Mouse (Mus musculus) brown adipose tissue, adult 24 weeks (tissue): ENCODE data around the gene Bphl. TPM values are rescaled to one million over a fixed set of nuclear protein-coding genes. Genes with fewer than 3 reads are reported as not detected.
"Not testable (repeated sequence)": the region's sequence is repeated elsewhere in the genome, so short reads cannot be mapped to it uniquely, and the experiment has no call there.

Source experiments
- H3K27ac ChIP-seq: fragments of 200-500 bp; replicated peaks from 2 replicates; pipeline ENCODE4 v1.5.1; 2012; ENCODE audit warnings: low read depth, mild to moderate bottlenecking, low read length
- H3K4me1 ChIP-seq: fragments of 200-500 bp; 2 replicates; pipeline ENCODE4 v1.6.1; 2012; ENCODE audit warnings: low read length, mixed read lengths; ENCODE audit not compliant: control insufficient read depth, insufficient read depth, insufficient read length
- H3K4me3 ChIP-seq: fragments of 200-500 bp; 2 replicates; pipeline ENCODE4 v1.5.1; 2012; ENCODE audit warnings: low read depth, mild to moderate bottlenecking, low read length, moderate library complexity; ENCODE audit not compliant: insufficient read depth
- polyA plus RNA-seq: library from polyadenylated mRNA; stranded (reverse); fragments of >200 nt; gene quantifications from 2 replicates; pipeline ENCODE4 v1.2.4, GENCODE M21; 2012; ENCODE audit not compliant: missing spikeins, insufficient read depth, insufficient read length

Bphl gene
- polyA plus RNA-seq, 1 experiment = 143 TPM

- 0 out of 2 replicates have a peak, but pooled peaks cover under 1% of the 10 kb centered on the region for H3K4me1 ChIP-seq
- no peak overlapping the region for H3K27ac ChIP-seq
- no peak overlapping the region for H3K4me3 ChIP-seq
Measured at GRCm38 (mm10) chr13:34071836-34072235, 34.4 kb downstream of the Bphl start.

GRCm38 (mm10) chr13:34072847-34073246 lies 35.5 kb downstream of the Bphl start:
- no peak overlapping the region for H3K27ac ChIP-seq
- 0 out of 2 replicates have a peak, but pooled peaks cover 3% of the 10 kb centered on the region for H3K4me1 ChIP-seq
- no peak overlapping the region for H3K4me3 ChIP-seq

GRCm38 (mm10) chr13:34074441-34074840 lies 37.0 kb downstream of the Bphl start:
- not testable (repeated sequence) for H3K27ac ChIP-seq, H3K4me3 ChIP-seq, H3K4me1 ChIP-seq

GRCm38 (mm10) chr13:34075893-34076292 lies 38.5 kb downstream of the Bphl start:
- H3K4me3 ChIP-seq, H3K4me1 ChIP-seq, H3K27ac ChIP-seq: not testable (repeated sequence)

GRCm38 (mm10) chr13:34076561-34077491 lies 39.4 kb downstream of the Bphl start:
- Histone ChIP-seq H3K27ac (no peak overlapping the region; the same call in 1 of the 2 replicates), H3K4me3 (peak overlapping the region; percentile 83), H3K4me1 (0 out of 2 replicates have a peak, but pooled peaks cover 3% of the 10 kb centered on the region)

GRCm38 (mm10) chr13:34077492-34078271 lies 40.3 kb downstream of the Bphl start, which contains the start of gene Tubb2a:
Gene Tubb2a, minus strand, starts transcription at chr13:34078007.
- H3K4me3 ChIP-seq = peak within 1 kb of the TSS; percentile 83
- H3K27ac ChIP-seq = peak within 1 kb of the TSS; percentile 87

GRCm38 (mm10) chr13:34078500-34079280 lies 41.3 kb downstream of the Bphl start:
- Histone ChIP-seq H3K27ac (peak overlapping the region; percentile 69), H3K4me3 (peak overlapping the region; percentile 54), H3K4me1 (peaks cover 5% of the 10 kb centered on the region)

More at GRCm38 (mm10) chr13:34077492-34078271, 40.3 kb downstream of the Bphl start, which contains the start of gene Tubb2a:
- H3K4me1 ChIP-seq = 0 out of 2 replicates have a peak, but pooled peaks cover 3% of the 10 kb centered on the region

- Histone ChIP-seq H3K4me3 (no peak overlapping the region), H3K4me1 (peaks cover 9% of the 10 kb centered on the region), H3K27ac (no peak overlapping the region)
Measured at GRCm38 (mm10) chr13:34079801-34080200, 42.4 kb downstream of the Bphl start.

GRCm38 (mm10) chr13:34081926-34082325 lies 44.5 kb downstream of the Bphl start:
- peaks cover 8% of the 10 kb centered on the region for H3K4me1 ChIP-seq

GRCm38 (mm10) chr13:34084026-34084750 lies 46.8 kb downstream of the Bphl start:
- Histone ChIP-seq H3K27ac (peak overlapping the region; percentile 88), H3K4me3 (no peak overlapping the region)

More at GRCm38 (mm10) chr13:34081926-34082325, 44.5 kb downstream of the Bphl start:
- no peak overlapping the region for H3K4me3 ChIP-seq
- H3K27ac ChIP-seq = no peak overlapping the region

GRCm38 (mm10) chr13:34087052-34087812 lies 49.8 kb downstream of the Bphl start:
- H3K4me1 ChIP-seq = peaks cover 9% of the 10 kb centered on the region
- peak overlapping the region; percentile 18 for H3K27ac ChIP-seq
- no peak overlapping the region for H3K4me3 ChIP-seq

More at GRCm38 (mm10) chr13:34084026-34084750, 46.8 kb downstream of the Bphl start:
- H3K4me1 ChIP-seq = peaks cover 9% of the 10 kb centered on the region

- not testable (repeated sequence) for H3K4me1 ChIP-seq, H3K4me3 ChIP-seq, H3K27ac ChIP-seq
Measured at GRCm38 (mm10) chr13:34088201-34088649, 50.8 kb downstream of the Bphl start.

GRCm38 (mm10) chr13:34088871-34089288 lies 51.5 kb downstream of the Bphl start:
- H3K4me1 ChIP-seq = peaks cover 5% of the 10 kb centered on the region
- peak overlapping the region; percentile 33; the same call in 1 of the 2 replicates for H3K27ac ChIP-seq
- H3K4me3 ChIP-seq = 0 out of 2 replicates have a peak overlapping the region, but pooled peaks have one; percentile 13
